Mouse (Mus musculus): ENCODE measurements around the gene Inpp5f.
"Not testable (repeated sequence)": the region's sequence is repeated elsewhere in the genome, so short reads cannot be mapped to it uniquely, and the experiment has no call there.

The Inpp5f gene

GRCm38 (mm10) chr7:128610897-128611798, at the start of gene Inpp5f:
Gene Inpp5f (plus strand): TSS chr7:128611328.
- peak; percentile 93 for DNase-seq

GRCm38 (mm10) chr7:128563373-128563772, 47.8 kb upstream of the Inpp5f start:
- DNase-seq = no peak

- DNase-seq = no peak
Observed at GRCm38 (mm10) chr7:128566311-128566710, 44.8 kb upstream of the Inpp5f start.

GRCm38 (mm10) chr7:128567561-128568244, 43.4 kb upstream of the Inpp5f start:
- no peak for DNase-seq

GRCm38 (mm10) chr7:128569429-128569828, 41.7 kb upstream of the Inpp5f start:
- DNase-seq = not testable (repeated sequence)

GRCm38 (mm10) chr7:128569987-128570656, 41.0 kb upstream of the Inpp5f start:
- no peak for DNase-seq

- not testable (repeated sequence) for DNase-seq
Observed at GRCm38 (mm10) chr7:128570657-128571056, 40.5 kb upstream of the Inpp5f start.

GRCm38 (mm10) chr7:128572030-128572429, 39.1 kb upstream of the Inpp5f start:
- no peak for DNase-seq

GRCm38 (mm10) chr7:128575211-128575610, 35.9 kb upstream of the Inpp5f start:
- no peak for DNase-seq

- no peak for DNase-seq
Observed at GRCm38 (mm10) chr7:128575794-128576193, 35.3 kb upstream of the Inpp5f start.

- no peak for DNase-seq
Observed at GRCm38 (mm10) chr7:128577607-128578006, 33.5 kb upstream of the Inpp5f start.

GRCm38 (mm10) chr7:128578199-128578945, 32.8 kb upstream of the Inpp5f start:
- DNase-seq = no peak

GRCm38 (mm10) chr7:128579381-128579780, 31.7 kb upstream of the Inpp5f start:
- DNase-seq = no peak

GRCm38 (mm10) chr7:128580318-128580717, 30.8 kb upstream of the Inpp5f start:
- DNase-seq = no peak

- DNase-seq = no peak
Observed at GRCm38 (mm10) chr7:128581864-128582484, 29.2 kb upstream of the Inpp5f start.

GRCm38 (mm10) chr7:128583213-128583948, 27.7 kb upstream of the Inpp5f start:
- peak; percentile 46 for DNase-seq

- no peak for DNase-seq
Observed at GRCm38 (mm10) chr7:128587334-128587933, 23.7 kb upstream of the Inpp5f start.

- peak; percentile 14 for DNase-seq
Observed at GRCm38 (mm10) chr7:128591345-128592084, 19.6 kb upstream of the Inpp5f start.

GRCm38 (mm10) chr7:128592118-128592935, 18.8 kb upstream of the Inpp5f start:
- peak; percentile 33 for DNase-seq

GRCm38 (mm10) chr7:128592936-128593241, 18.2 kb upstream of the Inpp5f start:
- DNase-seq = no peak

Measured in right cerebral cortex, postnatal 14 days (tissue).